Mouse (Mus musculus) bone marrow macrophage, adult 2 months (primary cell): ENCODE data around the gene Olfr1222. TPM values are rescaled to one million over a fixed set of nuclear protein-coding genes. Genes with fewer than 3 reads are reported as not detected.
"Not testable (repeated sequence)": the region's sequence is repeated elsewhere in the genome, so short reads cannot be mapped to it uniquely, and the experiment has no call there.

Experiments used
- H3K27ac ChIP-seq: 2 replicates; pipeline ENCODE4 v1.5.1; 2012; ENCODE audit warnings: low read depth, low read length; ENCODE audit not compliant: insufficient read depth
- H3K4me1 ChIP-seq: 2 replicates; pipeline ENCODE4 v1.6.1; 2012; ENCODE audit warnings: low read length; ENCODE audit not compliant: control insufficient read depth, insufficient read depth
- H3K4me3 ChIP-seq: 2 replicates; pipeline ENCODE4 v1.5.1; 2012; ENCODE audit warnings: mild to moderate bottlenecking, low read length, moderate library complexity; ENCODE audit not compliant: insufficient read depth
- CTCF ChIP-seq: IDR thresholded peaks from 2 replicates; pipeline ENCODE4 v1.5.1; 2012; ENCODE audit warnings: low read depth, mild to moderate bottlenecking, low read length, moderate library complexity
- POLR2A ChIP-seq: IDR thresholded peaks from 2 replicates; pipeline ENCODE4 v1.6.1; 2012; ENCODE audit warnings: mild to moderate bottlenecking, low read depth, low read length, borderline replicate concordance
- polyA plus RNA-seq: library from polyadenylated mRNA; stranded (reverse); fragments of >200 nt; gene quantifications from 2 replicates; pipeline ENCODE4 v1.2.4, GENCODE M21; 2012; ENCODE audit not compliant: missing spikeins, insufficient read depth, insufficient read length

Olfr1222 gene
- polyA plus RNA-seq = not detected in 2 replicates

- peaks cover 6% of the 10 kb centered on the region for H3K4me1 ChIP-seq
- no peak within 1 kb of the TSS for H3K27ac ChIP-seq
- no peak within 1 kb of the TSS for H3K4me3 ChIP-seq
- TF ChIP-seq POLR2A (no peak), CTCF (no peak)
Observed at GRCm38 (mm10) chr2:89132954-89133353, at the start of gene Olfr1222. Olfr1222 (minus strand) TSS chr2:89133054.

- H3K4me1 ChIP-seq = no peaks in the 10 kb centered on the region
- no peak within 1 kb of the TSS for H3K4me3 ChIP-seq
- no peak within 1 kb of the TSS for H3K27ac ChIP-seq
- TF ChIP-seq CTCF (no peak), POLR2A (no peak)
Observed at GRCm38 (mm10) chr2:89174569-89174968, 41.7 kb upstream of the Olfr1222 start, which contains the start of gene Olfr1225. Olfr1225 (minus strand) TSS chr2:89174669.

- not testable (repeated sequence) for H3K4me1 ChIP-seq
Observed at GRCm38 (mm10) chr2:89164711-89165110, 31.9 kb upstream of the Olfr1222 start.

GRCm38 (mm10) chr2:89163991-89164390 lies 31.1 kb upstream of the Olfr1222 start, which contains the start of gene Olfr1224-ps1:
Olfr1224-ps1 (minus strand) TSS chr2:89164091.
- not testable (repeated sequence) for H3K4me3 ChIP-seq, H3K27ac ChIP-seq, H3K4me1 ChIP-seq

More at GRCm38 (mm10) chr2:89164711-89165110, 31.9 kb upstream of the Olfr1222 start:
- H3K27ac ChIP-seq, H3K4me3 ChIP-seq: not testable (repeated sequence)

- Histone ChIP-seq H3K27ac (no peak within 1 kb of the TSS), H3K4me1 (no peaks in the 10 kb centered on the region), H3K4me3 (no peak within 1 kb of the TSS)
- TF ChIP-seq POLR2A (no peak), CTCF (no peak)
Observed at GRCm38 (mm10) chr2:89151460-89151859, 18.6 kb upstream of the Olfr1222 start, which contains the start of gene Olfr1223. Olfr1223 (minus strand) TSS chr2:89151560.

GRCm38 (mm10) chr2:89117183-89117582 lies 15.7 kb downstream of the Olfr1222 start, which contains the start of gene Olfr1221:
Olfr1221 (minus strand) TSS chr2:89117283.
- Histone ChIP-seq H3K27ac (peak within 1 kb of the TSS; percentile 58), H3K4me3 (no peak within 1 kb of the TSS), H3K4me1 (peaks cover 2% of the 10 kb centered on the region)
- TF ChIP-seq CTCF (no peak), POLR2A (no peak)

- Histone ChIP-seq H3K4me1 (no peaks in the 10 kb centered on the region), H3K27ac (no peak within 1 kb of the TSS), H3K4me3 (no peak within 1 kb of the TSS)
- TF ChIP-seq CTCF = no peak
- no peak for TF ChIP-seq POLR2A
Observed at GRCm38 (mm10) chr2:89106735-89107134, 26.1 kb downstream of the Olfr1222 start, which contains the start of gene Olfr1220. Olfr1220 (minus strand) TSS chr2:89106835.

- no peak for TF ChIP-seq CTCF
- no peak overlapping the region for H3K27ac ChIP-seq
- no peaks in the 10 kb centered on the region for H3K4me1 ChIP-seq
- H3K4me3 ChIP-seq = no peak overlapping the region
Observed at GRCm38 (mm10) chr2:89105651-89106050, 27.2 kb downstream of the Olfr1222 start.

GRCm38 (mm10) chr2:89093848-89094247 lies 39.0 kb downstream of the Olfr1222 start:
- TF ChIP-seq CTCF (no peak), POLR2A (no peak)
- Histone ChIP-seq H3K27ac (no peak overlapping the region), H3K4me3 (no peak overlapping the region), H3K4me1 (no peaks in the 10 kb centered on the region)

GRCm38 (mm10) chr2:89083413-89083812 lies 49.4 kb downstream of the Olfr1222 start, which contains the start of gene Olfr1219:
Olfr1219 (minus strand) TSS chr2:89083513.
- no peak for TF ChIP-seq POLR2A
- TF ChIP-seq CTCF = no peak
- Histone ChIP-seq H3K27ac (no peak within 1 kb of the TSS), H3K4me3 (no peak within 1 kb of the TSS), H3K4me1 (no peaks in the 10 kb centered on the region)

GRCm38 (mm10) chr2:89081487-89081886 lies 51.4 kb downstream of the Olfr1222 start:
- Histone ChIP-seq H3K4me3 (no peak overlapping the region), H3K4me1 (no peaks in the 10 kb centered on the region), H3K27ac (no peak overlapping the region)
- TF ChIP-seq CTCF (no peak), POLR2A (no peak)

Other genes starting within 250 kb of the Olfr1222 start
- not detected in 2 replicates for gene Olfr1208, start 230.7 kb downstream of the Olfr1222 start, polyA plus RNA-seq
- gene Olfr1209, start 217.9 kb downstream of the Olfr1222 start, polyA plus RNA-seq = not detected in 2 replicates
- gene Olfr1211, start 194.9 kb downstream of the Olfr1222 start, polyA plus RNA-seq = not detected in 2 replicates
- not detected in 2 replicates for gene Olfr1212, start 179.1 kb downstream of the Olfr1222 start, polyA plus RNA-seq
- gene Gm13762, start 152.8 kb downstream of the Olfr1222 start, polyA plus RNA-seq = not detected in 2 replicates
- gene Olfr1214, start 140.4 kb downstream of the Olfr1222 start, polyA plus RNA-seq = not detected in 2 replicates
- gene Olfr1215, start 126.1 kb downstream of the Olfr1222 start, polyA plus RNA-seq = not detected in 2 replicates
- not detected in 2 replicates for gene Olfr1216, start 114.7 kb downstream of the Olfr1222 start, polyA plus RNA-seq
- not detected in 2 replicates for gene Olfr1217, start 101.0 kb downstream of the Olfr1222 start, polyA plus RNA-seq
- not detected in 2 replicates for gene Olfr1218, start 71.9 kb downstream of the Olfr1222 start, polyA plus RNA-seq
- 0.37 TPM in 1 of 2 replicates, not detected in the other for gene Olfr1219, start 49.5 kb downstream of the Olfr1222 start, polyA plus RNA-seq
- gene Olfr1220, start 26.2 kb downstream of the Olfr1222 start, polyA plus RNA-seq = not detected in 2 replicates
- not detected in 2 replicates for gene Olfr1221, start 15.8 kb downstream of the Olfr1222 start, polyA plus RNA-seq
- not detected in 2 replicates for gene Olfr1223, start 18.5 kb upstream of the Olfr1222 start, polyA plus RNA-seq
- not detected in 2 replicates for gene Olfr1224-ps1, start 31.0 kb upstream of the Olfr1222 start, polyA plus RNA-seq
- gene Olfr1225, start 41.6 kb upstream of the Olfr1222 start, polyA plus RNA-seq = not detected in 2 replicates
- not detected in 2 replicates for gene Olfr1226, start 67.0 kb upstream of the Olfr1222 start, polyA plus RNA-seq
- gene Olfr1228, start 121.0 kb upstream of the Olfr1222 start, polyA plus RNA-seq = not detected in 2 replicates
- gene Olfr1229, start 155.0 kb upstream of the Olfr1222 start, polyA plus RNA-seq = not detected in 2 replicates
- not detected in 2 replicates for gene Olfr1230, start 164.2 kb upstream of the Olfr1222 start, polyA plus RNA-seq
- not detected in 2 replicates for gene Olfr1231, start 174.0 kb upstream of the Olfr1222 start, polyA plus RNA-seq
- gene Olfr1232, start 196.6 kb upstream of the Olfr1222 start, polyA plus RNA-seq = not detected in 2 replicates
- gene Olfr1233, start 209.3 kb upstream of the Olfr1222 start, polyA plus RNA-seq = not detected in 2 replicates
- not detected in 2 replicates for gene Olfr1234, start 231.8 kb upstream of the Olfr1222 start, polyA plus RNA-seq